Mouse (Mus musculus): ENCODE results near the gene Smad1.

DNA sequence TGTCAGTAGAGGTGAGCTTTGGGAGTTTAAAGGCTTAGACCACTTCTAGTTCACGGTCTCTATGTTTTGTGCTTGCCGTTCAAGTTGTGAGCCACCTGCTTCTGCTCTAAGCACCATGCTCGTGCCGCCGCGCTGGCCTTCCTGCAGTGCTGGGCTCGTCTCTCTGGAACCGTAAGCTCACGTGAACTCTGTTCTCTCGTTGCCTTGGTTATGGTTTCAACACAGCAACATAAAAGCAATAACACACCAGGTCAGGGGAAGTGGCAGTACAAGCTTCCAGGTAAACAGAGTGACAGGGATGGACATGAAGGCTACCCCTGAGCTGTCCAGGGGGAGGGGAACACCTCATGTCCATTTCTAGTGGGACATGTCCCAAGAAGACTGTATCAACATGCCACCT lies 52.9 kb downstream of the Smad1 start:
- TF ChIP-seq CTCF (IDR thresholded peaks at IDR 0.05; ENCODE audit: low read depth, low read length), result no peak
- no peak for TF ChIP-seq GATA1 (IDR thresholded peaks at IDR 0.05; ENCODE audit: borderline replicate concordance, low read length)
- TF ChIP-seq TAL1 (conservative IDR thresholded peaks at IDR 0.05; ENCODE audit: low read depth, low read length), result no peak
- no peak for TF ChIP-seq POLR2AphosphoS5 (IDR thresholded peaks at IDR 0.05; ENCODE audit: insufficient replicate concordance, low read depth, low read length)
